Comparison of ENCODE assay signal across 23 mouse cellular contexts in the genomic region with DNA sequence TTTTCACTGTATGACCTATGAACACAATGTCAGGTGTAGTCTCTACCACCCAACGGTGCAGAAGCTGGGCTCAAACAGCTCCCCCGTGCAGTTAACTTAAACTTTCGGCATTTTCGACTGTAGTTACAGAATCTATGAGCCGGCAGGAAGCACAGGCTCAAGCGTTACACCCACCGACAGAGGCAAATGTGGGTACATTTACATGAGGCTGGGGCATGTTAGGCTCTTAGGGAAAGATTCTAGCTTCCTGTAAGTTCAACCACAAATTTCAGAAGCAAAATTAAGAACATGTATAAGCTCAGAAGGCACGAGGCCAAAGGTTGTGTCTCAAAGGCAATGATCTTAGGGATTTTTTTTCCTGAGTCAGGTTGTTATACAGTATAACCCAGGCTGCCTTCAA. TPM values are rescaled to one million over a fixed set of nuclear protein-coding genes. Genes with fewer than 3 reads are reported as not detected.
A peak's percentile ranks its signal among the peaks of the same experiment; 100 is the strongest.
DNase-seq lines count a peak whose midpoint lies in the region; ATAC-seq and TF ChIP-seq lines count a peak whose summit lies in the region.
"Had no signal": no experiment of that assay in that cellular context is flagged by ENCODE, and none has a peak within 500 bp of the region (broad histone marks: within the 10 kb centered on the region; RNA-seq: fewer than 3 reads in every experiment).

No protein-coding gene starts in this region.

- TF ChIP-seq CTCF in gastrocnemius, adult 2 months (IDR thresholded peaks at IDR 0.05): no peak

- peak; percentile 74 for ATAC-seq in CD4-positive, CD25-positive, alpha-beta regulatory T cell, adult 4 months
- 0 out of 2 replicates have a peak, but pooled peaks have one; percentile 21 for ATAC-seq in monocyte, adult 5-6 weeks (replicated peaks; ENCODE audit: insufficient number of reproducible peaks, low FRiP score, low TSS enrichment, poor library complexity, severe bottlenecking)
- ATAC-seq: forebrain, embryonic 16.5 days; intestine, postnatal 0 days had no signal

- H3K27ac ChIP-seq in gastrocnemius, adult 2 months: peak overlapping the region; percentile 93
- H3K27ac ChIP-seq: hindbrain, embryonic 15.5 days; kidney, postnatal 0 days; limb, embryonic 13.5 days; liver, embryonic 13.5 days; macrophage; midbrain, embryonic 10.5 days; stomach, postnatal 0 days had no signal

- no peak overlapping the region for H3K4me3 ChIP-seq in gastrocnemius, adult 2 months
- H3K4me3 ChIP-seq: heart, embryonic 12.5 days; hindbrain, embryonic 15.5 days; limb, embryonic 13.5 days; liver, embryonic 13.5 days; midbrain, embryonic 10.5 days had no signal

- no peak for DNase-seq in gastrocnemius, adult 2 months
- no peak for DNase-seq in gastrocnemius, postnatal 36 days
- peak; percentile 40 to 46 for DNase-seq in thymus, postnatal 10 days (ENCODE audit: low spot score in 2 of 2)
- DNase-seq in adrenal gland, postnatal 25 days: no peak
- no peak for DNase-seq in cerebellum, adult 11 months
- no peak for DNase-seq in left cerebral cortex, adult 8-10 months (ENCODE audit: low spot score in 2 of 2)
- DNase-seq: adrenal gland, adult 8-10 months; cerebellum, adult 11-12 months; cerebellum, postnatal 14 days; liver, embryonic 13.5 days; lung, embryonic 14.5 days; right cerebral cortex, adult 18-20 months had no signal

- intact Hi-C loops in gastrocnemius, adult 2 months (cut with DNase I): loop anchor here (10.0 kb wide), 1 partner anchor 198 kb away; no protein-coding TSS in a partner anchor
- intact Hi-C loops in gastrocnemius, postnatal 36 days (cut with DNase I): no loop called here

RNA-seq across cellular contexts. Expression of a gene that starts 5.5 kb away (rescaled TPM):
- 1 to 10 TPM; 3.6 to 3.9 TPM for total RNA-seq in gastrocnemius, adult 2 months (2021)
- 1 to 10 TPM; 3.5 to 4.9 TPM for total RNA-seq in gastrocnemius, postnatal 36 days (2021)
- 10 to 100 TPM; 68.2 to 80.6 TPM for polyA plus RNA-seq in CD4-positive, CD25-positive, alpha-beta regulatory T cell, adult 4 months (2017; shearing (Covaris generic))
- 41.1 to 55.7 TPM (median 42.3 TPM) in 3 replicates for total RNA-seq in monocyte, adult 5-6 weeks (2017)
- 8.8 and 11.2 TPM in 2 replicates for total RNA-seq in adrenal gland, postnatal 25 days (2021)
- total RNA-seq in left cerebral cortex, adult 8-10 months (2022): under 1 TPM; 0.44 to 0.50 (median 0.47) TPM

RNA-seq across cellular contexts. Expression of a gene that starts 25.4 kb away (rescaled TPM):
- total RNA-seq in gastrocnemius, adult 2 months (2021): 1 to 10 TPM; 6.5 to 6.7 TPM
- total RNA-seq in gastrocnemius, postnatal 36 days (2021): 1 to 10 TPM; 7.0 to 7.2 TPM
- 100 to 1,000 TPM; 162 to 185 TPM for polyA plus RNA-seq in CD4-positive, CD25-positive, alpha-beta regulatory T cell, adult 4 months (2017; shearing (Covaris generic))
- 182 to 271 TPM (median 223 TPM) in 3 replicates for total RNA-seq in monocyte, adult 5-6 weeks (2017)
- total RNA-seq in adrenal gland, postnatal 25 days (2021): 211 and 223 TPM in 2 replicates
- total RNA-seq in left cerebral cortex, adult 8-10 months (2022): 10 to 100 TPM; 30.5 to 41.8 (median 34.5) TPM

RNA-seq across cellular contexts. Expression of a gene that starts 39.2 kb away (rescaled TPM):
- 100 to 1,000 TPM; 166 to 187 TPM for total RNA-seq in gastrocnemius, adult 2 months (2021)
- 100 to 1,000 TPM; 168 to 176 TPM for total RNA-seq in gastrocnemius, postnatal 36 days (2021)
- 100 to 1,000 TPM; 387 to 504 TPM for polyA plus RNA-seq in CD4-positive, CD25-positive, alpha-beta regulatory T cell, adult 4 months (2017; shearing (Covaris generic))
- total RNA-seq in monocyte, adult 5-6 weeks (2017): 264 to 506 TPM (median 281 TPM) in 3 replicates
- 94.6 and 115 TPM in 2 replicates for total RNA-seq in adrenal gland, postnatal 25 days (2021)
- total RNA-seq in left cerebral cortex, adult 8-10 months (2022): 10 to 100 TPM; 81.9 to 92.8 (median 85.4) TPM

Comparison
In these comparisons a context has a peak if more than half of its experiments do, and no peak if none do; other contexts are left out.
1. DNase-seq: peak in thymus, postnatal 10 days (2 of 2); none in gastrocnemius, adult 2 months (single experiment), gastrocnemius, postnatal 36 days (0 of 2), adrenal gland, postnatal 25 days (single experiment), cerebellum, adult 11 months (single experiment) and left cerebral cortex, adult 8-10 months (0 of 2).